Mouse (Mus musculus) testis, adult 2 months (tissue): ENCODE results near the gene Letm1.

ENCODE experiments used
- CTCF ChIP-seq: fragments of 200-500 bp; IDR thresholded peaks from 2 replicates; pipeline ENCODE4 v1.5.1; 2012; ENCODE audit warnings: low read depth, mild to moderate bottlenecking, inconsistent platforms, low read length, moderate library complexity; ENCODE audit not compliant: control insufficient read depth, insufficient read depth, insufficient replicate concordance
- POLR2A ChIP-seq: fragments of 200-500 bp; IDR thresholded peaks from 2 replicates; pipeline ENCODE4 v1.6.1; 2012; ENCODE audit warnings: low read depth, mild to moderate bottlenecking, inconsistent platforms, low read length, moderate library complexity; ENCODE audit not compliant: control insufficient read depth

GRCm38 (mm10) chr5:33694848-33695717, 87.5 kb downstream of the Letm1 start:
- TF ChIP-seq POLR2A (no peak), CTCF (no peak)
